Mouse (Mus musculus) ES-Bruce4 (cell line): ENCODE measurements around the gene Mgat4b. TPM values are rescaled to one million over a fixed set of nuclear protein-coding genes. Genes with fewer than 3 reads are reported as not detected.

Experiments used
- H3K27ac ChIP-seq: 2 replicates; pipeline ENCODE4 v1.5.1; 2012; ENCODE audit warnings: low read length, inconsistent platforms; ENCODE audit not compliant: insufficient read depth
- H3K27me3 ChIP-seq: 2 replicates; pipeline ENCODE4 v1.6.1; 2012; ENCODE audit warnings: mild to moderate bottlenecking, low read length, inconsistent platforms; ENCODE audit not compliant: control insufficient read depth, poor library complexity, insufficient read depth, severe bottlenecking
- H3K36me3 ChIP-seq: 2 replicates; pipeline ENCODE4 v1.6.1; 2012; ENCODE audit warnings: inconsistent platforms, mild to moderate bottlenecking, low read length, moderate library complexity; ENCODE audit not compliant: control insufficient read depth, poor library complexity, insufficient read depth, severe bottlenecking
- H3K4me1 ChIP-seq: one replicate; pipeline ENCODE4 v1.8.1; 2011; ENCODE audit warnings: low read length; ENCODE audit not compliant: control insufficient read depth, insufficient read depth
- H3K4me3 ChIP-seq: 2 replicates; pipeline ENCODE4 v1.5.1; 2011; ENCODE audit warnings: low read depth, mild to moderate bottlenecking, low read length
- H3K9ac ChIP-seq: 2 replicates; pipeline ENCODE4 v1.6.1; 2012; ENCODE audit warnings: low read depth, mild to moderate bottlenecking, inconsistent platforms; ENCODE audit not compliant: poor library complexity, severe bottlenecking
- H3K9me3 ChIP-seq: replicated peaks from 2 replicates; pipeline ENCODE4 v1.6.1; 2012; ENCODE audit warnings: mild to moderate bottlenecking, low read length, inconsistent platforms; ENCODE audit not compliant: control insufficient read depth, poor library complexity, insufficient read depth, severe bottlenecking
- CTCF ChIP-seq: IDR thresholded peaks from one replicate; pipeline ENCODE4 v1.8.1; 2011; ENCODE audit warnings: low read depth, low read length
- EP300 ChIP-seq: IDR thresholded peaks from 2 replicates; pipeline ENCODE4 v1.6.1; 2011; ENCODE audit warnings: low read depth, low read length; ENCODE audit not compliant: insufficient read depth
- POLR2A ChIP-seq: IDR thresholded peaks from one replicate; pipeline ENCODE4 v1.8.1; 2011; ENCODE audit warnings: low read length; ENCODE audit not compliant: insufficient read depth
- polyA plus RNA-seq: library from polyadenylated mRNA; stranded (reverse); fragments of >200 nt; gene quantifications from 2 replicates; pipeline ENCODE4 v1.2.4, GENCODE M21; 2011; ENCODE audit warnings: low read depth; ENCODE audit not compliant: missing spikeins, insufficient read depth, insufficient read length

The Mgat4b gene
- polyA plus RNA-seq, 1 experiment, result 30.8 TPM

DNA sequence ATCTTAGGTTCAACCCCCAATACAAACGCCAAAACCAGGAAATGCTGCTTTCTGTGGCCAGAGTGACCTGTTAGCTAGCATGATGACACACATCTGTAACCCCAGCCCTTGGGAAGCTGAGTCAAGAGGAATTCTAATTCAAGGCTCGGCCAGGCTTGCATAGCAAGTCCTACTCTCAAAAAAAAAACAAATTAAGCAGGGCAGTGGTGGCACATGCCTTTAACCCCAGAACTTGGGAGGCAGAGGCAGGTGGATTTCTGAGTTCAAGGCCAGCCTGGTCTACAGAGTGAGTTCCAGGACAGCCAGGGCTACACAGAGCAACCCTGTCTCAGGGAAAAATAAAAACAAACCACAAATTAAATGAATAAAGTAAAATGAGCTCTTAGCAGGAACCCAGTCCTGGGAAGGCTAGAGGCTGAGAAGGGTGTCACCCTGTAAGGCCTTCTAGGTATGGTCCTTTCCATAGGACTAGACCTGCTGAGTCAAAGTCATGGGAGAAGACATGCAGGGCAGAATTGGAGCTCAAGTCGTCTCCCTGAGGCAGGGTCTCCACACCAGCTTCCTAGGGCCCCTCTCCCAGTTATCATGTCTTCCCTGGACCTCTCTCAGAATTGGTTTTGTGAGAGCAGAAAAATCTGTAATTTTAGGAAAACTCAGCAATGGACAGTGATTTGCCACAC, 1.5 kb downstream of the Mgat4b start:
- Histone ChIP-seq H3K27me3 (no peaks in the 10 kb centered on the region), H3K4me3 (no peak overlapping the region), H3K27ac (peak overlapping the region; percentile 36), H3K9ac (no peak overlapping the region), H3K4me1 (peaks cover 6% of the 10 kb centered on the region), H3K9me3 (no peaks in the 10 kb centered on the region), H3K36me3 (peaks cover 12% of the 10 kb centered on the region)
- TF ChIP-seq POLR2A (no peak), CTCF (no peak), EP300 (no peak)

- Histone ChIP-seq H3K27ac (peak overlapping the region; percentile 36), H3K9ac (no peak overlapping the region)
These were observed 2.4 kb downstream of the Mgat4b start for GRCm38 (mm10) chr11:50212848-50213758.

DNA sequence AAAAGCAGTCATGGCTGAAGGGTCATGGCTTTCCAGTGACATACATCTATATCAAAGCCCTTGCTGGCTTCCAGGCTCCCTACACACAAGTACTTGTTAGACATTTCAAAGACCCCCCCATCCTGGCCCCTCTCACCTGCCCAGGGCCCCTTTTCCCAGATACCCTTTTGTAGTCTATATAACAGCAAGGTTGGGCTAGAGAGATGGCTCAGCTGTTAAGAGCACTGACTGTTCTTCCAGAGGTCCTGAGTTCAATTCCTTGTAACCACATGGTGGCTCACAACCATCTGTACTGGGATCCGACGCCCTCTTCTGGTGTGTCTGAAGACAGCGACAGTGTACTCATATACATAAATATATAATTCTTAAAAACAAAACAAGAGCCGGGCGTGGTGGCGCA, 3.9 kb downstream of the Mgat4b start:
- Histone ChIP-seq H3K9me3 (no peaks in the 10 kb centered on the region), H3K27me3 (no peaks in the 10 kb centered on the region), H3K4me1 (peaks cover 6% of the 10 kb centered on the region), H3K36me3 (no peaks in the 10 kb centered on the region), H3K4me3 (no peak overlapping the region), H3K27ac (no peak overlapping the region), H3K9ac (no peak overlapping the region)
- TF ChIP-seq EP300 (no peak), CTCF (peak; percentile 13)

More at GRCm38 (mm10) chr11:50212848-50213758, 2.4 kb downstream of the Mgat4b start:
- Histone ChIP-seq H3K4me1 (peaks cover 6% of the 10 kb centered on the region), H3K36me3 (peaks cover 3% of the 10 kb centered on the region; the same call in 1 of the 2 replicates), H3K4me3 (peak overlapping the region; percentile 31; the same call in 1 of the 2 replicates), H3K27me3 (no peaks in the 10 kb centered on the region), H3K9me3 (no peaks in the 10 kb centered on the region)
- no peak for TF ChIP-seq CTCF
- TF ChIP-seq EP300, result peak; percentile 78
- no peak for TF ChIP-seq POLR2A

- Histone ChIP-seq H3K27ac (peak overlapping the region; percentile 52), H3K36me3 (no peaks in the 10 kb centered on the region), H3K9me3 (no peaks in the 10 kb centered on the region), H3K9ac (peak overlapping the region; percentile 17; the same call in 1 of the 2 replicates), H3K27me3 (no peaks in the 10 kb centered on the region), H3K4me1 (peaks cover 6% of the 10 kb centered on the region), H3K4me3 (peak overlapping the region; percentile 25)
- TF ChIP-seq EP300 (no peak), POLR2A (no peak), CTCF (no peak)
These were observed 4.9 kb downstream of the Mgat4b start for GRCm38 (mm10) chr11:50215633-50216032.

DNA sequence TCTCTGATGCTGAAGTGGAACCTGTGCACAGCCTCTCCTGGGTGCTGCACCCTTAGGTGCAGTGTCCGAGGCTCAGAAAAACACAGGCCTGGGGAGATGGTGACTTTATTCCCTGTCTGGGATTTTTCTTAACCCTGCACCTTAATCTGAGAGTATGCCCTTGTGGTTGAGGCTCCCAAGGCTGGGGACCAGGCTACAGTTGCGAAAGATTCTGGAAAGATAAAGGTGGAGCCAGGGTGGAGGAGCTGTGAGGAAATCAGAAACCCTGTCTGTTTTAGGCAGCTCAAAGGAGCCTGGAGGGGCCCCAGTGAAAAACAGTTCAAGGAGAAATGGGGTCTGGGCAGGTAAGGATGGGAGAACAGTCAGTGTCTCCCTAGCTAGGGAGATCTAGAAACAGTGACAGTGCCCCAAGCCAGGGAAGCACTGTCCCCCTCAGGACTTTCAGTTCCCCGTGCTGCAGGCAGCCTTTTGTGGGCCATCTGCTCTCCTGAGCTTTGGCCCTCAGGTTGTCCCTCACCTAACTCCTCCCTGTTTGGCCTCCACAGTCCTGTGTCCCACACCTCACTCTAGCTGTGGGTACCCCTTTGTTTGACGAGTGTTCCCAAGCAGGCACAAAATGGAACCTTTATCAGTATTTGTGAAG, 6.2 kb downstream of the Mgat4b start:
- TF ChIP-seq EP300 (0 out of 2 replicates have a peak, but pooled peaks have one; percentile 16), POLR2A (no peak)
- H3K4me1 ChIP-seq, result peaks cover 6% of the 10 kb centered on the region
- H3K27me3 ChIP-seq, result no peaks in the 10 kb centered on the region
- H3K27ac ChIP-seq, result peak overlapping the region; percentile 21
- H3K4me3 ChIP-seq, result no peak overlapping the region
- H3K36me3 ChIP-seq, result no peaks in the 10 kb centered on the region
- 0 out of 2 replicates have a peak overlapping the region, but pooled peaks have one; percentile 25 for H3K9ac ChIP-seq
- no peaks in the 10 kb centered on the region for H3K9me3 ChIP-seq
